Mouse (Mus musculus): ENCODE data around the gene Washc4. TPM values are rescaled to one million over a fixed set of nuclear protein-coding genes. Genes with fewer than 3 reads are reported as not detected.

Gene Washc4
- polyA plus RNA-seq, 1 experiment from 2014 or later, result 43.4 TPM

DNA sequence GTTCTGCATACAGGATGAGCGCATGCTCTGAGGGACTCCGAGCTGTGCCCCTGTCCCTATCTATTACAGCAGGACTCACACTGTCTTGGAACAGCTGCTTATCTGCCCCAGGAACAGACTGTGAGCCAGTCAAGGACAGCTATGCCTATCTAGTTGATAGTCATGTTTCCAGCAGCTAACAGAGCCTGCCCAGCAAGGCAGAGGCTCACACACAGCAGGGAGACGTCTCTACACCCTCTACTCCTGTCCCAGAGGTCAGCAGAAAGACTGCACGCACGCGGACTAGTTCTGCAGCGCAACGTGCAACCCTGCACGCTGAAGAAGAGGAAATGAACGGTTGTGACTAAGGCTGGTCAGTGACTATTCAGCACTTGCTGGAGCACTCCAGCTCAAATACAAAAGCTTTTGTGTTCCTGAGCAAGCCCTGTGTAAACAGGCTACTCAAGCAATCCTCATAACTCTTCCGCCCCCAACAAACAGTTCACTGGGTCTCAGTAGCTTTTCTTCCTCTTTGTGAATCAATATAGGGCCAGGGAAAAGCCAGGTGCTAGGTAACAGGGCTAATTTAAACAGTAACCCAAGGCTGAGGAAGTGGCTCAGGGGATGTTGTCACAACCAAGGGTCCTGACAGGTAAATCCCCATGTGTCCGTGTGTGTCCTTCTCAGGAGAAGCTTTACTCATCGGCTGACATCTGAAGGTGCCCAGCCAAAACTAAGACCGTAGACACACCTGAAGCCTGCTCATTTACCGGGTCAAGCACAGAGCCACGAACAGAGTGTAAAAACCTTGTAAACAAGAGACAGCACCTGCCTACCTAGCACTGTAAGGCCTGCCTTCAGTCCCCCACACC lies 101.5 kb downstream of the Washc4 start:
- Histone ChIP-seq H3K4me3 (no peak overlapping the region), H3K9ac (no peak overlapping the region), H3K4me1 (peaks cover 27% of the 10 kb centered on the region), H3K4me2 (replicated peaks) (no peak overlapping the region), H3K27ac (no peak overlapping the region; the same call in 1 of the 2 replicates), H3K27me3 (no peaks in the 10 kb centered on the region), H3K36me3 (peaks cover 8% of the 10 kb centered on the region), H3K9me3 (no peaks in the 10 kb centered on the region)
- 82% methylated on average over 16 of the region's 16 CpGs for WGBS
- no peak for ATAC-seq (ENCODE audit: low FRiP score, low read depth)

DNA sequence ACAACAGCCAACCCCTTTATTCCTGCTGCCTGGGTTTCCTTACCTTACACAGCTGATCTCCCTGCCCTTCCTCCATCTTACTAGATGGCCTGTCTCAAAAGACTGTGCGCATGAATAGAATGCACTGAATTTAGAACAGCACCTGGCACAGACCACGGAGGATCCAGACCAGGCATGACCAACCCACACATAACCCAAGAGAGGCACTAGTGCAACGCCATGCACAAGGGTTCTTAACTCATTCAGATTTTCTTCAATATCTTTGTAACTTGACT lies 102.1 kb downstream of the Washc4 start:
- Histone ChIP-seq H3K27me3 (no peaks in the 10 kb centered on the region), H3K4me2 (replicated peaks) (no peak overlapping the region), H3K9me3 (no peaks in the 10 kb centered on the region), H3K36me3 (0 out of 2 replicates have a peak, but pooled peaks cover 6% of the 10 kb centered on the region), H3K4me3 (no peak overlapping the region), H3K9ac (no peak overlapping the region), H3K4me1 (peaks cover 27% of the 10 kb centered on the region), H3K27ac (no peak overlapping the region)
- 93% methylated on average over 3 of the region's 3 CpGs for WGBS
- no peak for ATAC-seq (ENCODE audit: low FRiP score, low read depth)

Other genes starting within 250 kb of the Washc4 start
- gene Slc41a2, start 205.9 kb upstream of the Washc4 start, polyA plus RNA-seq (2015; fragmentation: Nextera tagmentation; extraction: Ambion mirVana), result 1.2 and 1.5 TPM in 2 replicates
- 0.69 and 0.76 TPM in 2 replicates for gene D10Wsu102e, start 183.5 kb upstream of the Washc4 start, polyA plus RNA-seq (2015; fragmentation: Nextera tagmentation; extraction: Ambion mirVana)
- 2.9 and 3.2 TPM in 2 replicates for gene Aldh1l2, start 9.6 kb upstream of the Washc4 start, polyA plus RNA-seq (2015; fragmentation: Nextera tagmentation; extraction: Ambion mirVana)
- gene Appl2, start 105.0 kb downstream of the Washc4 start, polyA plus RNA-seq (2015; fragmentation: Nextera tagmentation; extraction: Ambion mirVana), result 67.8 and 69.7 TPM in 2 replicates
- gene 1500009L16Rik, start 179.1 kb downstream of the Washc4 start, polyA plus RNA-seq (2015; fragmentation: Nextera tagmentation; extraction: Ambion mirVana), result 41.0 and 45.3 TPM in 2 replicates

Measured in limb, embryonic 13.5 days (tissue).